Mouse (Mus musculus): ENCODE data around the gene AU040320. TPM values are rescaled to one million over a fixed set of nuclear protein-coding genes. Genes with fewer than 3 reads are reported as not detected.

The AU040320 gene
- polyA plus RNA-seq, 1 experiment from 2014 or later: 20.7 TPM

GRCm38 (mm10) chr4:126735382-126736000 lies 17.9 kb upstream of the AU040320 start:
- Histone ChIP-seq H3K4me3 (ENCODE audit: low read depth, low read length) (peak overlapping the region; percentile 43), H3K9ac (ENCODE audit: low read depth, low read length) (peak overlapping the region; percentile 22; the same call in 1 of the 2 replicates), H3K9me3 (replicated peaks; ENCODE audit: control insufficient read depth, low read length) (no peaks in the 10 kb centered on the region), H3K27ac (ENCODE audit: low read depth, low read length) (no peak overlapping the region), H3K4me1 (ENCODE audit: control insufficient read depth, insufficient read depth, low read length) (peaks cover 10% of the 10 kb centered on the region; the same call in 1 of the 2 replicates), H3K27me3 (ENCODE audit: control insufficient read depth, insufficient read depth, low read length) (peaks cover 81% of the 10 kb centered on the region), H3K36me3 (ENCODE audit: control insufficient read depth, insufficient read depth, low read length) (no peaks in the 10 kb centered on the region), H3K4me2 (peak overlapping the region; percentile 64)
- 2% methylated on average over 47 of the region's 62 CpGs for WGBS (ENCODE audit: insufficient replicate concordance)
- 0 out of 2 replicates have a peak, but pooled peaks have one; percentile 11 for ATAC-seq (replicated peaks; ENCODE audit: insufficient number of reproducible peaks, low FRiP score, low TSS enrichment)

- H3K27ac ChIP-seq (ENCODE audit: low read depth, low read length): no peak within 1 kb of the TSS
- 0 out of 2 replicates have a peak, but pooled peaks have one; percentile 36 for ATAC-seq (replicated peaks; ENCODE audit: insufficient number of reproducible peaks, low FRiP score, low TSS enrichment)
- peak within 1 kb of the TSS; percentile 64 for H3K4me2 ChIP-seq
- H3K27me3 ChIP-seq (ENCODE audit: control insufficient read depth, insufficient read depth, low read length): peaks cover 76% of the 10 kb centered on the region
- H3K36me3 ChIP-seq (ENCODE audit: control insufficient read depth, insufficient read depth, low read length): no peaks in the 10 kb centered on the region
- H3K4me1 ChIP-seq (ENCODE audit: control insufficient read depth, insufficient read depth, low read length): peaks cover 10% of the 10 kb centered on the region; the same call in 1 of the 2 replicates
- WGBS (ENCODE audit: insufficient replicate concordance): 3% methylated on average over 32 of the region's 32 CpGs
- peak within 1 kb of the TSS; percentile 43 for H3K4me3 ChIP-seq (ENCODE audit: low read depth, low read length)
- no peaks in the 10 kb centered on the region for H3K9me3 ChIP-seq (replicated peaks; ENCODE audit: control insufficient read depth, low read length)
- peak within 1 kb of the TSS; percentile 22; the same call in 1 of the 2 replicates for H3K9ac ChIP-seq (ENCODE audit: low read depth, low read length)
Measured at GRCm38 (mm10) chr4:126736001-126736414, 17.3 kb upstream of the AU040320 start, which contains the start of gene Tfap2e. Gene Tfap2e (minus strand): TSS chr4:126736240.

GRCm38 (mm10) chr4:126739966-126740676 lies 13.2 kb upstream of the AU040320 start:
- Histone ChIP-seq H3K9me3 (replicated peaks; ENCODE audit: control insufficient read depth, low read length) (no peaks in the 10 kb centered on the region), H3K9ac (ENCODE audit: low read depth, low read length) (no peak overlapping the region), H3K4me3 (ENCODE audit: low read depth, low read length) (no peak overlapping the region), H3K36me3 (ENCODE audit: control insufficient read depth, insufficient read depth, low read length) (no peaks in the 10 kb centered on the region; the same call in 1 of the 2 replicates), H3K4me1 (ENCODE audit: control insufficient read depth, insufficient read depth, low read length) (peaks cover 8% of the 10 kb centered on the region; the same call in 1 of the 2 replicates), H3K27ac (ENCODE audit: low read depth, low read length) (no peak overlapping the region), H3K4me2 (no peak overlapping the region), H3K27me3 (ENCODE audit: control insufficient read depth, insufficient read depth, low read length) (peaks cover 36% of the 10 kb centered on the region)
- whole genome bisulfite sequencing (ENCODE audit: insufficient replicate concordance): 22% methylated on average over 10 of the region's 10 CpGs
- no peak for ATAC-seq (replicated peaks; ENCODE audit: insufficient number of reproducible peaks, low FRiP score, low TSS enrichment)

GRCm38 (mm10) chr4:126741448-126741847 lies 11.9 kb upstream of the AU040320 start:
- 6% methylated on average over 12 of the region's 12 CpGs for WGBS (ENCODE audit: insufficient replicate concordance)
- peak overlapping the region; percentile 43 for H3K4me2 ChIP-seq
- H3K27me3 ChIP-seq (ENCODE audit: control insufficient read depth, insufficient read depth, low read length): peaks cover 23% of the 10 kb centered on the region
- no peak overlapping the region for H3K27ac ChIP-seq (ENCODE audit: low read depth, low read length)
- no peaks in the 10 kb centered on the region for H3K4me1 ChIP-seq (ENCODE audit: control insufficient read depth, insufficient read depth, low read length)
- no peak for ATAC-seq (replicated peaks; ENCODE audit: insufficient number of reproducible peaks, low FRiP score, low TSS enrichment)
- H3K9me3 ChIP-seq (replicated peaks; ENCODE audit: control insufficient read depth, low read length): no peaks in the 10 kb centered on the region
- peaks cover 4% of the 10 kb centered on the region; the same call in 1 of the 2 replicates for H3K36me3 ChIP-seq (ENCODE audit: control insufficient read depth, insufficient read depth, low read length)
- no peak overlapping the region for H3K9ac ChIP-seq (ENCODE audit: low read depth, low read length)
- no peak overlapping the region for H3K4me3 ChIP-seq (ENCODE audit: low read depth, low read length)

GRCm38 (mm10) chr4:126742976-126743375 lies 10.4 kb upstream of the AU040320 start:
- Histone ChIP-seq H3K4me2 (no peak overlapping the region), H3K9ac (ENCODE audit: low read depth, low read length) (no peak overlapping the region), H3K4me1 (ENCODE audit: control insufficient read depth, insufficient read depth, low read length) (no peaks in the 10 kb centered on the region), H3K27me3 (ENCODE audit: control insufficient read depth, insufficient read depth, low read length) (peaks cover 8% of the 10 kb centered on the region), H3K9me3 (replicated peaks; ENCODE audit: control insufficient read depth, low read length) (no peaks in the 10 kb centered on the region), H3K36me3 (ENCODE audit: control insufficient read depth, insufficient read depth, low read length) (peaks cover 4% of the 10 kb centered on the region; the same call in 1 of the 2 replicates), H3K4me3 (ENCODE audit: low read depth, low read length) (no peak overlapping the region), H3K27ac (ENCODE audit: low read depth, low read length) (no peak overlapping the region)
- no peak for ATAC-seq (replicated peaks; ENCODE audit: insufficient number of reproducible peaks, low FRiP score, low TSS enrichment)
- 34% methylated on average over 2 of the region's 2 CpGs for WGBS (ENCODE audit: insufficient replicate concordance)

GRCm38 (mm10) chr4:126743713-126744112 lies 9.6 kb upstream of the AU040320 start:
- Histone ChIP-seq H3K27ac (ENCODE audit: low read depth, low read length) (no peak overlapping the region), H3K9me3 (replicated peaks; ENCODE audit: control insufficient read depth, low read length) (no peaks in the 10 kb centered on the region), H3K27me3 (ENCODE audit: control insufficient read depth, insufficient read depth, low read length) (peaks cover under 1% of the 10 kb centered on the region), H3K36me3 (ENCODE audit: control insufficient read depth, insufficient read depth, low read length) (peaks cover 7% of the 10 kb centered on the region), H3K4me3 (ENCODE audit: low read depth, low read length) (no peak overlapping the region), H3K9ac (ENCODE audit: low read depth, low read length) (no peak overlapping the region), H3K4me2 (no peak overlapping the region), H3K4me1 (ENCODE audit: control insufficient read depth, insufficient read depth, low read length) (no peaks in the 10 kb centered on the region)
- no peak for ATAC-seq (replicated peaks; ENCODE audit: insufficient number of reproducible peaks, low FRiP score, low TSS enrichment)
- 9% methylated on average over 11 of the region's 11 CpGs for WGBS (ENCODE audit: insufficient replicate concordance)

GRCm38 (mm10) chr4:126744831-126745230 lies 8.5 kb upstream of the AU040320 start:
- no peak overlapping the region for H3K4me3 ChIP-seq (ENCODE audit: low read depth, low read length)
- no peak overlapping the region for H3K27ac ChIP-seq (ENCODE audit: low read depth, low read length)
- no peaks in the 10 kb centered on the region for H3K4me1 ChIP-seq (ENCODE audit: control insufficient read depth, insufficient read depth, low read length)
- no peaks in the 10 kb centered on the region for H3K9me3 ChIP-seq (replicated peaks; ENCODE audit: control insufficient read depth, low read length)
- no peaks in the 10 kb centered on the region for H3K27me3 ChIP-seq (ENCODE audit: control insufficient read depth, insufficient read depth, low read length)
- no peak overlapping the region for H3K9ac ChIP-seq (ENCODE audit: low read depth, low read length)
- H3K4me2 ChIP-seq: no peak overlapping the region
- ATAC-seq (replicated peaks; ENCODE audit: insufficient number of reproducible peaks, low FRiP score, low TSS enrichment): no peak
- peaks cover 9% of the 10 kb centered on the region for H3K36me3 ChIP-seq (ENCODE audit: control insufficient read depth, insufficient read depth, low read length)
- 84% methylated on average over 14 of the region's 14 CpGs for WGBS (ENCODE audit: insufficient replicate concordance)

GRCm38 (mm10) chr4:126745506-126746193 lies 7.7 kb upstream of the AU040320 start:
- Histone ChIP-seq H3K9me3 (replicated peaks; ENCODE audit: control insufficient read depth, low read length) (no peaks in the 10 kb centered on the region), H3K4me1 (ENCODE audit: control insufficient read depth, insufficient read depth, low read length) (no peaks in the 10 kb centered on the region), H3K9ac (ENCODE audit: low read depth, low read length) (no peak overlapping the region), H3K27ac (ENCODE audit: low read depth, low read length) (no peak overlapping the region), H3K4me2 (no peak overlapping the region), H3K4me3 (ENCODE audit: low read depth, low read length) (no peak overlapping the region), H3K27me3 (ENCODE audit: control insufficient read depth, insufficient read depth, low read length) (no peaks in the 10 kb centered on the region), H3K36me3 (ENCODE audit: control insufficient read depth, insufficient read depth, low read length) (peaks cover 9% of the 10 kb centered on the region)
- 43% methylated on average over 13 of the region's 13 CpGs for WGBS (ENCODE audit: insufficient replicate concordance)
- ATAC-seq (replicated peaks; ENCODE audit: insufficient number of reproducible peaks, low FRiP score, low TSS enrichment): no peak

Data from heart, embryonic 11.5 days (tissue).